Mouse (Mus musculus) heart, postnatal 25 days (tissue): ENCODE measurements around the gene Usp39. TPM values are rescaled to one million over a fixed set of nuclear protein-coding genes. Genes with fewer than 3 reads are reported as not detected.

ENCODE experiments used
- DNase-seq: peaks from one replicate; pipeline ENCODE4 v3.0.0; 2022; ENCODE audit warnings: low spot score
- intact Hi-C: fragments of 180-260 bp; cut with DNase I; formaldehyde crosslinking; loops from one replicate; pipeline ENCODE4 v1.15.1; 2025
- total RNA-seq, 2 experiments: library from RNA; stranded (reverse); gene quantifications; 2 replicates each; pipeline ENCODE4 v1.2.3; 2021

The Usp39 gene
- total RNA-seq, 2 experiments from 2014 or later: 15.7 to 16.6 TPM

- intact Hi-C loops: no loop called here
- DNase-seq: no peak
These were observed 29.6 kb downstream of the Usp39 start for GRCm38 (mm10) chr6:72315384-72315783.

GRCm38 (mm10) chr6:72313124-72313867 is 31.7 kb downstream of the Usp39 start:
- intact Hi-C loops: no loop called here
- DNase-seq: no peak

- no peak for DNase-seq
- intact Hi-C loops: no loop called here
These were observed 32.8 kb downstream of the Usp39 start for GRCm38 (mm10) chr6:72312198-72312597.

GRCm38 (mm10) chr6:72303510-72303909 is 41.5 kb downstream of the Usp39 start:
- intact Hi-C loops: no loop called here
- DNase-seq: no peak

- intact Hi-C loops: no loop called here
- no peak for DNase-seq
These were observed 42.5 kb downstream of the Usp39 start for GRCm38 (mm10) chr6:72302349-72302925.

- DNase-seq: no peak
- intact Hi-C loops: no loop called here
These were observed 47.2 kb downstream of the Usp39 start for GRCm38 (mm10) chr6:72297825-72298224.

GRCm38 (mm10) chr6:72292972-72293651 is 51.9 kb downstream of the Usp39 start:
- intact Hi-C loops: no loop called here
- DNase-seq: no peak

GRCm38 (mm10) chr6:72289484-72289883 is 55.5 kb downstream of the Usp39 start:
- no peak for DNase-seq
- intact Hi-C loops: no loop called here

- intact Hi-C loops: loop anchor here (1.0 to 5.0 kb wide), 4 partner anchors 36 to 123 kb away; partner anchors contain the start of genes Usp39 and Vamp5
- no peak for DNase-seq
These were observed 61.1 kb downstream of the Usp39 start for GRCm38 (mm10) chr6:72283914-72284313.

- DNase-seq: no peak
- intact Hi-C loops: loop anchor here (5.0 kb wide), 2 partner anchors 102 to 127 kb away; partner anchors contain the start of gene Vamp5
These were observed 64.5 kb downstream of the Usp39 start for GRCm38 (mm10) chr6:72280410-72280998.

GRCm38 (mm10) chr6:72279505-72279904 is 65.5 kb downstream of the Usp39 start:
- DNase-seq: no peak
- intact Hi-C loops: no loop called here

GRCm38 (mm10) chr6:72278835-72279234 is 66.1 kb downstream of the Usp39 start:
- DNase-seq: no peak
- intact Hi-C loops: no loop called here

- intact Hi-C loops: loop anchor here (2.0 kb wide), 1 partner anchor 61 kb away; no protein-coding TSS in a partner anchor
These were observed 67.3 kb downstream of the Usp39 start for GRCm38 (mm10) chr6:72277508-72278166.

GRCm38 (mm10) chr6:72276972-72277441 is 68.0 kb downstream of the Usp39 start:
- intact Hi-C loops: loop anchor here (2.0 kb wide), 1 partner anchor 60 kb away; no protein-coding TSS in a partner anchor
- DNase-seq: peak; percentile 53

More at GRCm38 (mm10) chr6:72277508-72278166, 67.3 kb downstream of the Usp39 start:
- DNase-seq: peak; percentile 73

GRCm38 (mm10) chr6:72276141-72276540 is 68.8 kb downstream of the Usp39 start:
- intact Hi-C loops: loop anchor here (2.0 kb wide), 1 partner anchor 59 kb away; no protein-coding TSS in a partner anchor
- DNase-seq: no peak

- intact Hi-C loops: no loop called here
- no peak for DNase-seq
These were observed 69.5 kb downstream of the Usp39 start for GRCm38 (mm10) chr6:72275527-72275926.

GRCm38 (mm10) chr6:72273153-72273552 is 71.8 kb downstream of the Usp39 start:
- DNase-seq: no peak
- intact Hi-C loops: no loop called here

- intact Hi-C loops: no loop called here
- DNase-seq: no peak
These were observed 72.8 kb downstream of the Usp39 start for GRCm38 (mm10) chr6:72272161-72272696.

- intact Hi-C loops: no loop called here
- no peak for DNase-seq
These were observed 73.9 kb downstream of the Usp39 start for GRCm38 (mm10) chr6:72270952-72271519.
